Mouse (Mus musculus) effector memory CD4-positive, alpha-beta T cell, adult 5 months (primary cell): ENCODE data around the gene Gm28891. TPM values are rescaled to one million over a fixed set of nuclear protein-coding genes. Genes with fewer than 3 reads are reported as not detected.

ENCODE experiments used
- polyA plus RNA-seq: library from polyadenylated mRNA; unstranded; fragments of 100-300 nt; shearing (Covaris generic); gene quantifications from one replicate; pipeline ENCODE4 v1.2.1, GENCODE M21; 2017

Gene Gm28891
- not detected for polyA plus RNA-seq

DNA sequence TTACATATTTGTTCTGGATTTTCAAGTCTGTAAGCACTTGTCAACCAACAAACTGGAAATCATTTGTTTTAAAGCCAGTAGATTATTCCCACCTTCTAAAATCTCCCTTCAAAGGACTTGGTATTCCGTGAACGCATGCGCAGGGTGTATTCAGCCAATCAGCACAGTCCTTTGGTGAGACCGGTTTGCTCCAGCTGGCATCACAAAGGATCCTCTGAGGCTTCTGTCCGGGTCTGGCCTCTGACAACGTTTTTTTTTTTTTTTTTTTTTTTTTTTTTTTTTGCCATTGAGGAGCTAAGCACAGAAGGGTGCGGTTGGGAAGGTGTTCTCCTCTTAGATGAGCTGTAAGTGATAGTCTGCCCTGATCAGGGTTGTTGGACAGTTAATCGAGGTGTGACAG is at the start of gene Gm28891:
TSS of gene Gm28891 (plus strand) at position 301 of the 400 bp plus-strand sequence.

